Mouse (Mus musculus) telencephalon, adult 2 months (tissue): ENCODE measurements around the gene Cacna1c.

ENCODE experiments used
- DNase-seq: peaks from one replicate; pipeline ENCODE4 v3.0.0-alpha.2; 2011; ENCODE audit warnings: low read depth, low spot score

Gene Cacna1c

DNA sequence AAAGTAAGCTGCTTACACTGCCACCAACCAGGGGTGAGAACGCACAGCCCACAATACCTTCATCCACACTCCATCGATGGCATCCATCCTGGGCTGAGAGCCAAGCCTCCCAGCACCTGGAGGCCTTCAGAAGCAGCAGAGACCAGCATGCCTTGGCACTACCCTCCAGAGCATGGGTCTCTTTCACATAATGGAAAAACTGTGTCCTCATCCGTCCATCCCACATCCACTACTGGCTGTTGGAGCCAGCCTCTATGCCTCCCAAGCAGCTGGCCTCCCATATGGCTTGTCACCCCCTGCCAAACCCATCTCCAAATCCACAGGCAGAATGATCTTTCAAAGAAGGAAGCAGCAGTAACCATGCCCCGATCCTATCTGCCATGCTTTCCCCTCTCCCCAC, 229.3 kb downstream of the Cacna1c start:
- DNase-seq: no peak

DNA sequence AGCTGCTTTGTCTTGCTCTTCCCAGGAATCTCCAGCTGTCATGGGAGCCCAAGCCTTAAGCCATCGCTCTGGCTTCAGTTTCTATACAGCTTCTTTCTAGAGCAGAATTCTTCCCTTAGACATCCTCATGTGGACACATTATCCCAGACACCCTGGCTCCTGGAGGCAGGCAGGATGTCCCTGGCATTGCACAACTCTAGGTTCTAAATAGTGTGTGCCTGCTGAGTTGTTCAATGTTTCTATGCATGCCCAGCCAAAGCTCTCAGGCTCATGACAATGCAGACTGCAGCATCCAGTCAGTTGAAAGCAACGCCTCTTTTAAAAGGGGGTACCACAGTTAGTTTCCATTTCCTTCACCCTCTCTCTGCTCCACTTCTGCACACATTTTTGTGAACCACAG, 230.6 kb downstream of the Cacna1c start:
- no peak for DNase-seq

DNA sequence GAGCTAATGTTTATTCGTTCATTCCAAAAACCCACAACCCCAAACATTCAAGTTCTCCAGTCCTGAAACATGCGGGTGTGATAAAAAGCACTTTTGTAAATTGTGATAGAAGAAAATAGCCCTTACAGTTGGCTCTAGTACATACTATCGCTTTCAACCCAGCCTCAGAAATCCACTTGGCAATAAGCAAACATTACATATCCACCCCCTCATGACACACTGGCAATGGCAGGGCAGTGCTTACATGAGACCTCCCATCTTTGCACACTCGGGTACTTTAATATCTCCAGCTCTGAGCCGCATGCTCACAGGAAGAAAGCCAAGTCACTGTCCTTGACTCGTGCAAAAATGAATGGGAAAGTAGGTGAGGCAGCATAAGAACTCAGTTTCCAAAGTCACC, 232.4 kb downstream of the Cacna1c start:
- DNase-seq: no peak

DNA sequence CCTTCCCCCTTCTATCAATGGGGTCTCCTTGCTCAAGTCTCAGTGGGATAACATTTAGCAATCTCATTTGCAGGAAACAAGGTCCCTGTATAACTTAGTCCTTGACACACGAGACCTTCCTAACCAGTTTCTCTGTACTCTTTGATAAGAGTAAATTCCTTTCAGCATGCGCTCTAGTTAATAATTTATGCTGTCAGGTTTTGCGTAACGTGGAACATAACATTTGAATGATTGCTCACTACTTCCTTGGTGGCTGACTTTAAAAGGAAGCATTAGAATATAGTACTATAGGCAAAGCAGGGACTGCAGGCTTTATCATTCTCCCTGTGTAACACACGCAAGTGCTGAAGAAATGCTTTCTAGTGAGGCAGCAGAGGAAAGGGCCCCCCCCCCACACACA, 232.9 kb downstream of the Cacna1c start:
- no peak for DNase-seq

DNA sequence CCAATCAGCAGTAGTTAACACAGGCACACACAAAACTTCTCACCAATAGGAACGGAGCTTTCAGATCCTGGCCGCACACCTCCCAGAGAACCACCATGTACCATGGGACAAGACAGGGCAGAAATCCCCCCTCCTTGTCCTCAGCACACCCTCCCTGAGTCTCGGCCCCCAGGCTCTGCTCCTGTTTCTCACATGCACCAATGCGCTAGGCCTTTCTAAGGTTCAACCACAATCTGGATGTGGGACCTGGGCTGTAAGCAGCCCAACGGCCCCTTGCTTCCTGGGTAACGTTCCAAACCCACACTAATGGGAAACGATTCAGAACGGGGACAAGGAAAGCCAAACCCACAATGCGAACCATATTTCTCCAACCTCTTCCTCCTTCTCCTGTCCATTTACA, 237.7 kb downstream of the Cacna1c start:
- no peak for DNase-seq

GRCm38 (mm10) chr6:118956234-118956633, 240.0 kb downstream of the Cacna1c start:
- no peak for DNase-seq

- no peak for DNase-seq
These were observed 240.4 kb downstream of the Cacna1c start for GRCm38 (mm10) chr6:118955777-118956176.

DNA sequence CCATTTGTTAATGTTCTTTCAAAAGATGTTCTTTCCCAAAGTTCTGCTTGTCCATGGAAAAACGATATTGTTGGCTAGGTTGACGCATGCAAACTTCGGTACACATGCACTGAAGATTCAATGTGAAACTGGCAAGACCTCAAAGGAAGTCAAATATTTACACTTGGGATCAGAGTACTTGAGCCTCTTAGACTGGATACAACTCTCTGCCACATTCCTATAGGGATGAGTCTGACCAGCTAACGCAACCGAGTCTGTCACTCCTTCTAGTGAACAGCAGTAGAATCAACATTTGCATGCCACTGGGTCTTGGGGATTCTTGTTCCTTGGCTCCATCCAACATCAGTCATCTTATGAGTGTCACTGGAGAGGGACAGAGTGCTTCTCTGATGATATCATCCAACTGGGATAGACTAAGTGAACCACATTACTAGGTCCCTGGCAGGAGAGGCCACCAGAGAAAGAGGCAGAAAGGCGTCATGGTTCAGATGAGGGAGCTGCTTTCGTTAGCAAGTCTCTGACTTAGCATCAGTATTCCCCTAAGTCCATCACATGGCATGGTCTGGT, 241.1 kb downstream of the Cacna1c start:
- no peak for DNase-seq

DNA sequence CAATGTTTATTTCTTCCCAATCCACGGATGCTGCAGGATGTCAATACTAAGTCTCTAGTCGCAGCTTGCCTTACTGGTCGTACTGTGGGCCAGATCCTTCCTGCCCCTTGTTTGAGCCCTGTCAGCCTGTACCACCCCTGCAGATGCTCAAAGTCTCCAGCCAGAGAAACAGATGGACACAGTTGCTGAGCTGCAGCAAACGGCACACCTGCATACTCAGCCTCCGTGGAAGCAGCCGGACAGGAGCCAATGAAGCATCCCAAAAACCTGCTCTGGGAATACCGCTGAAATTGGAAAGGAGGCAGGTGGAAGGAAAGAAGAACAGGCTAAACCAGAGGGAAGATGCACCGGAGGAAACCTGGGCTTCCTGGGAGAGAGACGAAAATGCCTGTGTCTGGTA, 243.8 kb downstream of the Cacna1c start:
- DNase-seq: no peak

DNA sequence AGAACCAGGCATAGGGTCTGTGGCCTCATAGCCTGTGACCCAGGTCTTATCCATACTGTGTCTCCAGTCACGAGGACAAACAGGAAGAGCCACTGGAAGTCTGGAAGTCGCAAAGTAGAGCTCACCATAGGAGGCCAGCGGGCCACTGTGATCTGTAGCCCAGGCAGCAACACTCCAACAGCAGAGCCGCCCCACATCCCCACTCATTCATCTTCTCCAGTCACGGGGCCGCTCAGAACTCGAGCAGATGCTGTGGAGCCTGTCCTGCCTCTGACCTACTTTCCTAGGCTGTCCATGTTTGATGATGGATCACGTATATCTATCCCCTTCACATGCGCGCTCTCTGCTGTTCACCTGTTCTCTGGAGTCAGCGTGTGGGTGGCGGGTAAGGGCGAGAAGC, 246.0 kb downstream of the Cacna1c start:
- no peak for DNase-seq

DNA sequence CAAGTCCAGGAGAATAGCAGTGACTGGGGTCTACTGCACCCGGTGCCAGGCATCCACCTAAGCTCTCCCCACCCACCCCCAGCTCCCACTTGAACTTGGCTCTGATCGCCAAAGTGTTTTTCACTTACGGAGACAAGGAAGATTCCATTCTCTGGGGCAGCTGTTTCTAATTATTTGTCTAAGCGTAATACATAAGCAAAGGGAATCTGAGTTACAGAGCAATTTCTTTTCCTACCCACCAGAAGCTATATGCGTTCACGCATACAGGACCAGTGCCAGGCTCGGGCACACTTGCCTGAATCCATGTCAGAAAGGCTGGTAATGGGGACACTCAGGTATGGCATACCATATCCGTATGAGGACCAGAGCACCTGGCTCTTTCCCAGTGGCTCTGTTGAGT, 248.9 kb downstream of the Cacna1c start:
- DNase-seq: no peak

DNA sequence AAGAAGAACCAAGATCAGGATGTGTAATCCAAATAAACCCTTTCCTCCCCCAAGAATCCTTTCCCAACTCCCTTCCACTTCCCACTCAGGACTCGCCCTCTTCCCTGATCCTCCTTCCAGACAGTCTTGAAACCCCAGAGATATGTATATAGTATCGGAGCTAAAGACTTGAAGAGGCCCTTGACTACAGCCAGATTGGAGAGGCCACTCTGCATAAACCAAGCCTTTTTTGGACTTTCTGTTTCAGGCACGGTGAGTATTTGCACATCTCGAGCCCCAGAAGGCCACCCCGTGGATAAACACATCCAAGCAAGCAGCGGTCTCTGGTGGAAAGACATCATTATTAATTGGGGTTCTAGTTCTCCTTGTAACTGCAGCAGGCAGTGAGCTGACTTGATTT, 249.6 kb downstream of the Cacna1c start:
- DNase-seq: no peak

- DNase-seq: no peak
These were observed 252.1 kb downstream of the Cacna1c start for GRCm38 (mm10) chr6:118944093-118944492.

- DNase-seq: no peak
These were observed 254.4 kb downstream of the Cacna1c start for GRCm38 (mm10) chr6:118941816-118942215.

DNA sequence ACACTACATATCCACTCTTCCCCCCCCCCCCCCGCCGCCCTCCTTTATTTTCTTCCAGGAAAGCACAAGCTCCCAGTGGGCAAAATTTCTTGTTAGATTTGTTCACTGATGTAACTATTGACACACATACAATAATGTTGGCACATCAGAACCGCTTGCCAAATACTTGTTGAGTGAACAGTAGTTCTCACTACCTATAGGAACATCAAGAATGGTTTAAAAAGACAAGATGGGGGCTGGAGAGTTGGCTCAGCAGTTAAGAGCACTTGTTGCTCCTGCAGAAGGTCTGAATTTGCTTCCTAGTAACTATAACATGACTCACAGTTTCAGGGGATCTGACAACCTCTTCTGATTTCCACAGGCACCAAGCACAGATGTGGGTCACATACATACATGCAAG, 255.2 kb downstream of the Cacna1c start:
- DNase-seq: no peak

GRCm38 (mm10) chr6:118939626-118940025, 256.6 kb downstream of the Cacna1c start:
- DNase-seq: no peak

DNA sequence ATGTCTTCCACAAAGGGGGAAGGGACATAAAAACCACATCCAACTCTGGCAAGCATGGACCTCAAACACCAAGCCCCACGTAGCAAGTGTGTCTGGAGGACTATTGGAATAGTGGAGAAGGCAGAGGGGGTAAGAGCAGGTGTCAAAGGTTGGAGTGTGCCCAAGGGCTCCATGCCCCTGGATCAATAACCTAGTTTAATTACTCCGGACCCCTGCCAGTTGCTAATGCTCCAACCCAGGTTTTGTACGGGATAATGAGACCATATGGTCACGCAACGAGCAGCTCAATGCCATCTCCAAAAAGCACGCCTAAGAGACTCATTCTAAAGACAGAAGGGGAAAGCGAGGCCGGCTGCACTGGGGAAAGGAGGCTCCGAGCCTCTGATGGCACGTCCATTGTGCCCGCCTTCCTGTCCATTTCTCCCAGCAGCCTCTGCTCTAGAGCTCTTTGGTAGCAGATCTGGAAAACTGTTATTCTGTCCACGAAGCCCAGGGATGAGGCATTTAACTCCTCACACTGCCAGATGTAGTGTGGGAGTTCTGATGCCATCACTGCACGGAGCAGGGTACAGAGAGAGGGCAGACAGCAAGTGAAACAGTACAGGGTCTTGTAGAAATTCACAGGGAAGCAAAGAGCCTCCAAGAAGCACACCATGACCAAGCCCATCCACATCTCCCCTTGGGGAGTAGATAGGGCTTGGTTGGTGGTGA, 257.7 kb downstream of the Cacna1c start:
- no peak for DNase-seq

GRCm38 (mm10) chr6:118937536-118937935, 258.7 kb downstream of the Cacna1c start:
- DNase-seq: no peak

GRCm38 (mm10) chr6:118935520-118936415, 260.4 kb downstream of the Cacna1c start:
- DNase-seq: peak; percentile 63

DNA sequence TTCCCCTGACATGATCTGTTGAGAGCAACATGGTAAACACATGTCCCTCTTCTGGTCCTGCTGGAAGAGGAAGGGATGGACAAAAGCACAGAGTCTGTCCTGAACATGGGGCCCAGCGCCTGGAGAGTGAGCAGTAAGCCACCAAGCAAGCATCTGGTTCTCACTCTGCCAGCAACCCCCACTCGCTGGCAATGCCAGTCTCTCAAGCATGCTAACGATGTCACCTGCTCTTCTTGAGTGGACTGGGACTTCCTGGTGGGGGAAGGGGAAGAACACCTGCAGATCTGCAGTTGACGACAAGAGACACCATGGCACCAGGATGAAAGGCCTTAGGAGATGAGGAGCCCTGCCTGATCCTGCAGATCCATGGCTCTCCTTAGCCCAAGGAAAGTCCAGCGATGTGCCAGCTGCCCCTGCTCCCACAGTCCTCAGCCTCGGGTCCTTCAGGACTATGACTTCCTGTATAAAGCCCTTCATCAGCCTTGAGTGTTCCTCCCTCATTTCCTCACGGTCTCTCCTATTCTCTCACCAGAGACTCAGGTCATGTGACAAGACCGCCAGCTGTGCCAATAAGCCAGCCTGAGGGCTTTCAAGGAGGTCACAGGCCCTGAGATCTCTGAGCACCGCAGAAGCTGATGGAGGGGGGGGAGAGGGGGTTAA, 261.8 kb downstream of the Cacna1c start:
- DNase-seq: no peak

GRCm38 (mm10) chr6:118933017-118933594, 263.1 kb downstream of the Cacna1c start:
- DNase-seq: no peak
